Mouse (Mus musculus): ENCODE data around the gene Incenp. TPM values are rescaled to one million over a fixed set of nuclear protein-coding genes. Genes with fewer than 3 reads are reported as not detected.
A peak's percentile ranks its signal among the peaks of the same experiment; 100 is the strongest.

Incenp gene
- total and polyA plus RNA-seq, 3 experiments, result 91.0 to 216 TPM; not detected in 1

DNA sequence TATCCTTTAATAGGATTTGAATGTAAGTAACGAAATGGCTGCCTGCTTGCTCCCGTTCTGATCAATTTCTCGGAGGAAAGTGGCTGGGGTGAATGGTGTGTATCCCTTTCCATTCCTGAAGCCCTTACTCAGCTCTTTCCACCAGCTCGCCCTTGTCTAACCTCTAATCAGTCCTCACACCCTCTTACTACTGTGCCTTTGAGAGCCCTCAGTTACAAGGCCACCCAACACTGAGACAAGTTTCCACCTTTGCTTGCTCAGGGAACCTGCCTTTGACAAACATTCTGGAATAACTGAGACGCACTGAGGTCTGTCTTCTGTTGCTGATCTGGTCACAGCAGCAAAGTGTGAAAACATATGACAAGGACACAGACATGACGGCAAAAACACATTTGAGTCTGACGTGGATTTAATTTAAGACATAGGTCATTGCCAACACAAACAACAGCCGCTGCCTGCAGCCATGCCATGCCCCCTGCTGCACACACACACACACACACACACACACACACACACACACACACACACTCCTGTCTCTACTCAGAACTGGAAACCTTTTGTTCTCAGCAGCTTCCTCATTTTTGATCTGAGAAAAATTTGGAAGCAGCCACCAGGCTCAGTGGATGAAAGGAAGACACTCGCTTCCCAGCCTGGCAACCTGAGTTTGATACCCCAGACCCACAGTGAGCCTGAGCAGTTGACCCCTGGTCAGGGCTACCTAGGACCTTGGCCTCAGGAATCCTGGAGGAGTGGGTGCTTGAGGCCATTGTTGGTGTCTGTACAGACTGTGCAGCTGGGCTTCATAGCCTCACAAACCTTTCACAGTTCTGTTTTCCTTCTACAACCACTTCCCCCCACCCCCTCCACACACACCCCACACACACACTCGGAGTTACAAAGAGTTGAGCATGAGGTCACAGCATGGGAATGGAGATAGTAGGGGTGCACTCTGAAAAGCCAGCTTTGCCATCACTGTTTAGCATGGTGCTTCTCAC is 43.5 kb upstream of the Incenp start:
- peak; percentile 69 for DNase-seq (ENCODE audit: low read depth, low spot score)
- H3K4me1 ChIP-seq (ENCODE audit: control insufficient read depth in 1 of 2, insufficient read depth in 2 of 2, low read length in 2 of 2), result peaks cover 8 to 22% of the 10 kb centered on the region in 2 experiments; a peak in 3 of 4 replicates
- H3K27ac ChIP-seq (ENCODE audit: control insufficient read depth, low read depth, low read length), result no peak overlapping the region
- H3K9me3 ChIP-seq (replicated peaks; ENCODE audit: insufficient read depth, low read length), result no peaks in the 10 kb centered on the region
- no peaks in the 10 kb centered on the region for H3K79me2 ChIP-seq (ENCODE audit: control insufficient read depth, insufficient read depth, low read length, poor library complexity)
- H3K36me3 ChIP-seq (ENCODE audit: control insufficient read depth in 1 of 2, insufficient read depth in 2 of 2, low read length in 2 of 2), result no peaks in the 10 kb centered on the region
- 0 out of 2 replicates have a peak overlapping the region, but pooled peaks have one; percentile 5 for H3K9ac ChIP-seq (ENCODE audit: control insufficient read depth, low read depth, low read length, poor library complexity, severe bottlenecking)
- H3K27me3 ChIP-seq (ENCODE audit: control insufficient read depth in 1 of 2, insufficient read depth in 2 of 2, low read length in 2 of 2), result no peaks in the 10 kb centered on the region
- H3K4me3 ChIP-seq (ENCODE audit: control insufficient read depth in 1 of 2, insufficient read depth in 1 of 2, low read depth in 2 of 2, low read length in 2 of 2), result no peak overlapping the region
- 0 out of 2 replicates have a peak, but pooled peaks have one; percentile 15 for TF ChIP-seq MXI1 (IDR thresholded peaks at IDR 0.05; ENCODE audit: low read depth, low read length)
- TF ChIP-seq CHD2 (IDR thresholded peaks at IDR 0.05; ENCODE audit: low read length), result no peak
- no peak for TF ChIP-seq ZMIZ1 (IDR thresholded peaks at IDR 0.05; ENCODE audit: low read depth, low read length)
- TF ChIP-seq ZC3H11A (IDR thresholded peaks at IDR 0.05; ENCODE audit: low read depth, low read length), result no peak
- peak; percentile 14 to 44; a peak in 3 of 4 replicates for TF ChIP-seq EP300 (IDR thresholded peaks at IDR 0.05; ENCODE audit: low read depth in 1 of 2, low read length in 2 of 2)
- TF ChIP-seq KAT2A (conservative IDR thresholded peaks at IDR 0.05; ENCODE audit: low read depth, low read length), result no peak
- 0 out of 2 replicates have a peak, but pooled peaks have one; percentile 13 for TF ChIP-seq TCF12 (IDR thresholded peaks at IDR 0.05; ENCODE audit: low read depth, low read length)
- TF ChIP-seq ETS1 (IDR thresholded peaks at IDR 0.05; ENCODE audit: low read depth, low read length), result 0 out of 2 replicates have a peak, but pooled peaks have one; percentile 15

DNA sequence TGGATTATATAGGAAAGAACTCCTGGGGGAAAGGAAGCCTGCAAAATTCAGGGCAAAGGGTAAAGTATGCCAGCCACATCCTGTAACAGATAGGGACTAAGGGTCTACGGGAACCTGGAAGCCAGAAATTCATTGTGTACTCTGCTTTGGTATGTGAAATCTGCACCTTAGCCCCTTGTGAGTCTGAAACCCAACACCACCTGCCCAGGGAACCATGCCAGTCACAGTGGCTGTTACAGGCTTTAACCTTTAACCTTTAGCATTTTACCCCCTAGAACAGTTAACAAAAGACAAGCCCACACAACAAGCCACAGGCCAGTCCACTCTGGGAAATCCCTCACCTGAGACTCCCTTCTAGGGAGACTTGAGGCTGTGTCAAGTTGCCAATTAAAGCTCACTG is 42.5 kb upstream of the Incenp start:
- no peak overlapping the region for H3K27ac ChIP-seq (ENCODE audit: control insufficient read depth, low read depth, low read length)
- peaks cover 9 to 31% of the 10 kb centered on the region in 2 experiments for H3K4me1 ChIP-seq (ENCODE audit: control insufficient read depth in 1 of 2, insufficient read depth in 2 of 2, low read length in 2 of 2)
- H3K27me3 ChIP-seq (ENCODE audit: control insufficient read depth in 1 of 2, insufficient read depth in 2 of 2, low read length in 2 of 2), result no peaks in the 10 kb centered on the region

DNA sequence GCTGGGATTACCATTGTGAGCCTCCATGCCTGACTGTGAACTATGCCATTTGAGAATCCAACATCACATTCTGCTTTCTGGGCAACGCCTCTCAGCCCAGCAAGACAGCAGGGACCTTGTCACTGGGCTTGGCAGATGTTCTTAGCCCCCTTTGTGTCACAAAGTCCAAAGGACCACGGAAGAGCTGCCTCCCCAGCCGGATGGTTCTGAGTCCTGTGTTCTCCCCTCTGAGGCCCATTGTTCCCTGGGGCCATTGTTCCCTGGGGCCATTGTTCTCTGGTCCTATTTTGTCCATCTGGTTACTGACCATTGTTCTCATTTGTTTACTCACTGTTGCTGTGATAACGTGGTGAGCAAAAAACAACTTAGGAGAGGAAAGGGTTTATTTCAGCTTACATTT is 41.6 kb upstream of the Incenp start:
- Histone ChIP-seq H3K4me3 (ENCODE audit: control insufficient read depth in 1 of 2, insufficient read depth in 1 of 2, low read depth in 2 of 2, low read length in 2 of 2) (no peak overlapping the region), H3K4me1 (ENCODE audit: control insufficient read depth in 1 of 2, insufficient read depth in 2 of 2, low read length in 2 of 2) (peaks cover 15 to 38% of the 10 kb centered on the region in 2 experiments), H3K27me3 (ENCODE audit: control insufficient read depth in 1 of 2, insufficient read depth in 2 of 2, low read length in 2 of 2) (no peaks in the 10 kb centered on the region), H3K79me2 (ENCODE audit: control insufficient read depth, insufficient read depth, low read length, poor library complexity) (no peaks in the 10 kb centered on the region), H3K36me3 (ENCODE audit: control insufficient read depth in 1 of 2, insufficient read depth in 2 of 2, low read length in 2 of 2) (peaks cover 0 to 14% of the 10 kb centered on the region in 2 experiments; a peak in 2 of 4 replicates), H3K27ac (ENCODE audit: control insufficient read depth, low read depth, low read length) (no peak overlapping the region), H3K9me3 (replicated peaks; ENCODE audit: insufficient read depth, low read length) (no peaks in the 10 kb centered on the region), H3K9ac (ENCODE audit: control insufficient read depth, low read depth, low read length, poor library complexity, severe bottlenecking) (no peak overlapping the region)
- TF ChIP-seq NRF1 (IDR thresholded peaks at IDR 0.05; ENCODE audit: insufficient read depth, low read depth, low read length, poor library complexity, severe bottlenecking) (no peak), KAT2A (conservative IDR thresholded peaks at IDR 0.05; ENCODE audit: low read depth, low read length) (no peak), E2F4 (IDR thresholded peaks at IDR 0.05; ENCODE audit: borderline replicate concordance, low read depth, low read length) (no peak), MEF2A (IDR thresholded peaks at IDR 0.05; ENCODE audit: extremely low read depth, insufficient replicate concordance, low read depth, low read length, poor library complexity, severe bottlenecking) (no peak), SMC3 (IDR thresholded peaks at IDR 0.05; ENCODE audit: low read depth, low read length) (no peak)
- no peak for DNase-seq (ENCODE audit: low read depth, low spot score)

More for the DNA sequence above, 42.5 kb upstream of the Incenp start:
- H3K9me3 ChIP-seq (replicated peaks; ENCODE audit: insufficient read depth, low read length), result no peaks in the 10 kb centered on the region
- no peak for DNase-seq (ENCODE audit: low read depth, low spot score)
- no peak overlapping the region for H3K9ac ChIP-seq (ENCODE audit: control insufficient read depth, low read depth, low read length, poor library complexity, severe bottlenecking)
- H3K36me3 ChIP-seq (ENCODE audit: control insufficient read depth in 1 of 2, insufficient read depth in 2 of 2, low read length in 2 of 2), result peaks cover 0 to 8% of the 10 kb centered on the region in 2 experiments; a peak in 2 of 4 replicates
- no peaks in the 10 kb centered on the region for H3K79me2 ChIP-seq (ENCODE audit: control insufficient read depth, insufficient read depth, low read length, poor library complexity)
- no peak for TF ChIP-seq RAD21 (IDR thresholded peaks at IDR 0.05; ENCODE audit: low read depth, low read length)
- no peak for TF ChIP-seq JUND (IDR thresholded peaks at IDR 0.05; ENCODE audit: low read depth, low read length)
- H3K4me3 ChIP-seq (ENCODE audit: control insufficient read depth in 1 of 2, insufficient read depth in 1 of 2, low read depth in 2 of 2, low read length in 2 of 2), result no peak overlapping the region
